Mouse (Mus musculus): Measurements from ENCODE around the gene Cep83. TPM values are rescaled to one million over a fixed set of nuclear protein-coding genes. Genes with fewer than 3 reads are reported as not detected.

Gene Cep83
- polyA plus RNA-seq, 2 experiments = 21.4 to 27.6 TPM

GRCm38 (mm10) chr10:94777576-94777975, 89.1 kb downstream of the Cep83 start:
- TF ChIP-seq POLR2A (IDR thresholded peaks at IDR 0.05; ENCODE audit: borderline replicate concordance, extremely low read depth, insufficient read depth, insufficient read length) = no peak
- 95% methylated on average over 3 of the region's 3 CpGs for WGBS
- no peak overlapping the region for H3K4me2 ChIP-seq (replicated peaks; ENCODE audit: low read depth, low read length, severe bottlenecking)
- ATAC-seq (ENCODE audit: low FRiP score, low read depth) (no peak), DNase-seq (ENCODE audit: low spot score) (no peak)
- H3K4me3 ChIP-seq (replicated peaks; ENCODE audit: low read length) = no peak overlapping the region
- no peak overlapping the region for H3K9ac ChIP-seq (ENCODE audit: low read depth, low read length, severe bottlenecking)
- H3K36me3 ChIP-seq (ENCODE audit: control insufficient read depth, insufficient read depth, low read length) = 0 out of 2 replicates have a peak, but pooled peaks cover 4% of the 10 kb centered on the region
- H3K4me1 ChIP-seq (ENCODE audit: control insufficient read depth, insufficient read depth, low read length) = no peaks in the 10 kb centered on the region
- H3K27me3 ChIP-seq (ENCODE audit: control insufficient read depth, insufficient read depth, low read length) = no peaks in the 10 kb centered on the region
- H3K27ac ChIP-seq (replicated peaks; ENCODE audit: low read depth, low read length) = no peak overlapping the region
- no peaks in the 10 kb centered on the region for H3K9me3 ChIP-seq (ENCODE audit: control insufficient read depth, low read length)

- no peak overlapping the region for H3K4me3 ChIP-seq (replicated peaks; ENCODE audit: low read length)
- WGBS = 97% methylated on average over 4 of the region's 4 CpGs
- no peaks in the 10 kb centered on the region for H3K27me3 ChIP-seq (ENCODE audit: control insufficient read depth, insufficient read depth, low read length)
- H3K27ac ChIP-seq (replicated peaks; ENCODE audit: low read depth, low read length) = no peak overlapping the region
- H3K36me3 ChIP-seq (ENCODE audit: control insufficient read depth, insufficient read depth, low read length) = 0 out of 2 replicates have a peak, but pooled peaks cover 4% of the 10 kb centered on the region
- no peaks in the 10 kb centered on the region for H3K4me1 ChIP-seq (ENCODE audit: control insufficient read depth, insufficient read depth, low read length)
- ATAC-seq (ENCODE audit: low FRiP score, low read depth) (no peak), DNase-seq (ENCODE audit: low spot score) (no peak)
- H3K9ac ChIP-seq (ENCODE audit: low read depth, low read length, severe bottlenecking) = no peak overlapping the region
- no peak overlapping the region for H3K4me2 ChIP-seq (replicated peaks; ENCODE audit: low read depth, low read length, severe bottlenecking)
- no peaks in the 10 kb centered on the region for H3K9me3 ChIP-seq (ENCODE audit: control insufficient read depth, low read length)
- TF ChIP-seq POLR2A (IDR thresholded peaks at IDR 0.05; ENCODE audit: borderline replicate concordance, extremely low read depth, insufficient read depth, insufficient read length) = no peak
Measured at GRCm38 (mm10) chr10:94779319-94779718, 90.9 kb downstream of the Cep83 start.

GRCm38 (mm10) chr10:94780618-94781262, 92.3 kb downstream of the Cep83 start:
- no peak for TF ChIP-seq POLR2A (IDR thresholded peaks at IDR 0.05; ENCODE audit: borderline replicate concordance, extremely low read depth, insufficient read depth, insufficient read length)
- Histone ChIP-seq H3K4me3 (replicated peaks; ENCODE audit: low read length) (no peak overlapping the region), H3K9me3 (ENCODE audit: control insufficient read depth, low read length) (no peaks in the 10 kb centered on the region), H3K27ac (replicated peaks; ENCODE audit: low read depth, low read length) (no peak overlapping the region), H3K4me1 (ENCODE audit: control insufficient read depth, insufficient read depth, low read length) (no peaks in the 10 kb centered on the region), H3K27me3 (ENCODE audit: control insufficient read depth, insufficient read depth, low read length) (no peaks in the 10 kb centered on the region), H3K36me3 (ENCODE audit: control insufficient read depth, insufficient read depth, low read length) (no peaks in the 10 kb centered on the region), H3K4me2 (replicated peaks; ENCODE audit: low read depth, low read length, severe bottlenecking) (no peak overlapping the region), H3K9ac (ENCODE audit: low read depth, low read length, severe bottlenecking) (no peak overlapping the region)
- WGBS = 85% methylated on average over 3 of the region's 3 CpGs
- ATAC-seq (ENCODE audit: low FRiP score, low read depth) (no peak), DNase-seq (ENCODE audit: low spot score) (no peak)

- ATAC-seq (ENCODE audit: low FRiP score, low read depth) = no peak
- WGBS = 75% methylated on average over 3 of the region's 3 CpGs
- TF ChIP-seq POLR2A (IDR thresholded peaks at IDR 0.05; ENCODE audit: borderline replicate concordance, extremely low read depth, insufficient read depth, insufficient read length) = no peak
- H3K4me3 ChIP-seq (replicated peaks; ENCODE audit: low read length) = no peak overlapping the region
- H3K9me3 ChIP-seq (ENCODE audit: control insufficient read depth, low read length) = no peaks in the 10 kb centered on the region
- peak; percentile 7 for DNase-seq (ENCODE audit: low spot score)
- no peak overlapping the region for H3K27ac ChIP-seq (replicated peaks; ENCODE audit: low read depth, low read length)
- no peak overlapping the region for H3K4me2 ChIP-seq (replicated peaks; ENCODE audit: low read depth, low read length, severe bottlenecking)
- H3K9ac ChIP-seq (ENCODE audit: low read depth, low read length, severe bottlenecking) = no peak overlapping the region
- no peaks in the 10 kb centered on the region for H3K27me3 ChIP-seq (ENCODE audit: control insufficient read depth, insufficient read depth, low read length)
- peaks cover 32% of the 10 kb centered on the region for H3K36me3 ChIP-seq (ENCODE audit: control insufficient read depth, insufficient read depth, low read length)
- H3K4me1 ChIP-seq (ENCODE audit: control insufficient read depth, insufficient read depth, low read length) = no peaks in the 10 kb centered on the region
Measured at GRCm38 (mm10) chr10:94789205-94789604, 100.8 kb downstream of the Cep83 start.

GRCm38 (mm10) chr10:94793914-94794313, 105.5 kb downstream of the Cep83 start:
- no peak overlapping the region for H3K27ac ChIP-seq (replicated peaks; ENCODE audit: low read depth, low read length)
- ATAC-seq (ENCODE audit: low FRiP score, low read depth) = no peak
- H3K4me3 ChIP-seq (replicated peaks; ENCODE audit: low read length) = no peak overlapping the region
- H3K36me3 ChIP-seq (ENCODE audit: control insufficient read depth, insufficient read depth, low read length) = peaks cover 27% of the 10 kb centered on the region
- no peaks in the 10 kb centered on the region for H3K9me3 ChIP-seq (ENCODE audit: control insufficient read depth, low read length)
- H3K4me1 ChIP-seq (ENCODE audit: control insufficient read depth, insufficient read depth, low read length) = no peaks in the 10 kb centered on the region
- H3K27me3 ChIP-seq (ENCODE audit: control insufficient read depth, insufficient read depth, low read length) = no peaks in the 10 kb centered on the region
- WGBS = 92% methylated on average over 3 of the region's 3 CpGs
- H3K9ac ChIP-seq (ENCODE audit: low read depth, low read length, severe bottlenecking) = no peak overlapping the region
- no peak for DNase-seq (ENCODE audit: low spot score)
- no peak for TF ChIP-seq POLR2A (IDR thresholded peaks at IDR 0.05; ENCODE audit: borderline replicate concordance, extremely low read depth, insufficient read depth, insufficient read length)
- H3K4me2 ChIP-seq (replicated peaks; ENCODE audit: low read depth, low read length, severe bottlenecking) = no peak overlapping the region

Measured in limb, embryonic 14.5 days (tissue).